Mouse (Mus musculus): ENCODE data around the gene Gm11639. TPM values are rescaled to one million over a fixed set of nuclear protein-coding genes. Genes with fewer than 3 reads are reported as not detected.
"Not testable (repeated sequence)": the region's sequence is repeated elsewhere in the genome, so short reads cannot be mapped to it uniquely, and the experiment has no call there.

Gene Gm11639
- polyA plus RNA-seq, 1 experiment from 2014 or later = not detected

DNA sequence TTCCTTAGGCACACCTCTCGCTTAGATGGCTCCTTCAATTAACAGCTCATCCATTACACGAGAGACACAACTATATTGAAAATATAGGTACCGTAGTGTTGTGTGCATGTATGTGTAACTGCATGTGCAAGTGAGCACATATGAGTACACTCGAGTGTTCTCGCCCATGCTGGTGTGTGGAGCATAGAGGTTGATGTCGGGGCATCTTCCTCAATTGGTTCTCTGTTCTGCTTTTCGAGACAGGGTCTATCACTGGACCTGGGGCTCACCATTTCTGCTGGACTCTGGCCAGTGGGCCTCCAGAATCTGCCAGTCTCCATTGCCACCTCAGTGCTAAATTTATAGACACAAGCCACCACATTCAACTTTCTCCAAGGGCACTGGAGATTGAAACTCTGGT lies 432.3 kb downstream of the Gm11639 start:
- WGBS = 85% methylated on average over 7 of the region's 7 CpGs
- Histone ChIP-seq H3K4me2 (no peak overlapping the region), H3K9me3 (ENCODE audit: control insufficient read depth, low read length) (no peaks in the 10 kb centered on the region), H3K36me3 (ENCODE audit: control insufficient read depth, insufficient read depth, low read length) (no peaks in the 10 kb centered on the region), H3K27ac (ENCODE audit: low read depth, low read length) (no peak overlapping the region), H3K27me3 (ENCODE audit: control insufficient read depth, insufficient read depth, low read length) (no peaks in the 10 kb centered on the region), H3K4me1 (ENCODE audit: control insufficient read depth, insufficient read depth, low read length) (no peaks in the 10 kb centered on the region), H3K4me3 (ENCODE audit: low read depth, low read length) (no peak overlapping the region), H3K9ac (ENCODE audit: low read length) (no peak overlapping the region)
- ATAC-seq (ENCODE audit: low FRiP score) = no peak
- no peak for DNase-seq (ENCODE audit: low spot score, missing footprints)

DNA sequence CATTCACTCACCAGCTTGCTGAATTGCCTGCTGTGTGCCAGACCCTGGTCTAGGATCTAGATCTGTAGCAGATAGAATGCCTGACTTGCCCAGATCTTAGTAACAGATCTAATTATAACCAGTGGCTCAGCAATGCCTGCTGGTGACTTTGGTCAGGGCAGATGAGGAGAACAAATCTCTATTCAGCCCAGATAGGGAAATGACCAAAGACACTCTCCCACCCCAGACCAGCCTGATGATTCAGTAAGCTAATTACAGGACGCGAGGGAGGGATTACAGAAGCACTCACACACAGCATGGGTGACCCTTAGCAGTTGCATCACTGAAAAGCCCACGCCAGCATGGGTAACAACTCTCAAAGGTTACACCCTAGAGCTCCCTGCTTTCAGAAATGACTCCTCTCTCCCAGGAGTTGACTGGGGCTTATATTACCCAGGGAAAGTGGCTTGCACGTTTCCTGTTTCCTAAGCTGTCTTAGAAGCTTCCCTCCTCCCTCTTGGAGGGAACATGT lies 435.1 kb downstream of the Gm11639 start:
- DNase-seq (ENCODE audit: low spot score, missing footprints) = no peak
- Histone ChIP-seq H3K27ac (ENCODE audit: low read depth, low read length) (no peak overlapping the region), H3K9me3 (ENCODE audit: control insufficient read depth, low read length) (no peaks in the 10 kb centered on the region), H3K4me2 (no peak overlapping the region), H3K4me3 (ENCODE audit: low read depth, low read length) (no peak overlapping the region), H3K27me3 (ENCODE audit: control insufficient read depth, insufficient read depth, low read length) (no peaks in the 10 kb centered on the region), H3K9ac (ENCODE audit: low read length) (no peak overlapping the region), H3K36me3 (ENCODE audit: control insufficient read depth, insufficient read depth, low read length) (no peaks in the 10 kb centered on the region), H3K4me1 (ENCODE audit: control insufficient read depth, insufficient read depth, low read length) (no peaks in the 10 kb centered on the region)
- ATAC-seq (ENCODE audit: low FRiP score) = no peak
- WGBS = 41% methylated on average over 4 of the region's 4 CpGs

DNA sequence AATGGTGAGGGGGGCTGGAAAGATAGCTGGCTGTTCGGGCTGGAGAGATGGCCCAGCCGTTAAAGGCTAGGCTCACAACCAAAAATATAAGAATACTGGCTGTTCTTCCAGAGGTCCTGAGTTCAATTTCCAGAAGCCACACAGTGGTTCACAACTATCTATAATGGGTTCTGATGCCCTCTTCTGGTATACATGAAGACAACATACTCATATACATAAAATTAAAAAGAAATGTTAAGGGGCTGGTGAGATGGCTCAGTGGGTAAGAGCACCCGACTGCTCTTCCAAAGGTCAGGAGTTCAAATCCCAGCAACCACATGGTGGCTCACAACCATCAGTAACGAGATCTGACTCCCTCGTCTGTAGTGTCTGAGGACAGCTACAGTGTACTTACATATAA lies 436.3 kb downstream of the Gm11639 start:
- not testable (repeated sequence) for H3K4me1 ChIP-seq (ENCODE audit: control insufficient read depth, insufficient read depth, low read length); DNase-seq (ENCODE audit: low spot score, missing footprints); H3K9ac ChIP-seq (ENCODE audit: low read length); H3K27ac ChIP-seq (ENCODE audit: low read depth, low read length); ATAC-seq (ENCODE audit: low FRiP score); H3K36me3 ChIP-seq (ENCODE audit: control insufficient read depth, insufficient read depth, low read length); H3K4me3 ChIP-seq (ENCODE audit: low read depth, low read length); H3K9me3 ChIP-seq (ENCODE audit: control insufficient read depth, low read length); H3K4me2 ChIP-seq; H3K27me3 ChIP-seq (ENCODE audit: control insufficient read depth, insufficient read depth, low read length)
- 83% methylated on average over 5 of the region's 5 CpGs for WGBS

DNA sequence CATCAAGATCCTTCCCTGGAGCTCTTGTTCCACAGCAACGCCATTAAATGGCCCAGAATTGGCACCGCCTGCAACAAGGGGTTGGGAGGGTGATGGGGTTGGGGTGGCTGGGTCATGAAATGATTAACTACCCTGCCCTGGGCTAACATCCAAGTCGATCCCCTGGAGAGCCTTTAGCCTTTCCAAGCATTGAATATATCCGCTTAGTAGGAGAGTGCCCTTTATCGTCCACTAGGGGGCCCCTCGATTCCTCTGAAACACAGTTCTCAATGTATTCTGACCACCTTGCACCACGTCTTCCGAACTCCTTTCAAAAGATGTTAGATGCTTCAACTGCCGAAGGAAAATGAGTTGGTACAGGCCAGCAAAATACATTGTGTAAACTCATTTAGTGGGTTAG lies 438.5 kb downstream of the Gm11639 start:
- no peak overlapping the region for H3K9ac ChIP-seq (ENCODE audit: low read length)
- no peak overlapping the region for H3K4me3 ChIP-seq (ENCODE audit: low read depth, low read length)
- H3K36me3 ChIP-seq (ENCODE audit: control insufficient read depth, insufficient read depth, low read length) = no peaks in the 10 kb centered on the region
- ATAC-seq (ENCODE audit: low FRiP score) (peak; percentile 40; the same call in 1 of the 2 replicates), DNase-seq (ENCODE audit: low spot score, missing footprints) (peak; percentile 90)
- WGBS = 10% methylated on average over 9 of the region's 9 CpGs
- H3K4me2 ChIP-seq = no peak overlapping the region
- no peak overlapping the region for H3K27ac ChIP-seq (ENCODE audit: low read depth, low read length)
- H3K9me3 ChIP-seq (ENCODE audit: control insufficient read depth, low read length) = no peaks in the 10 kb centered on the region
- H3K4me1 ChIP-seq (ENCODE audit: control insufficient read depth, insufficient read depth, low read length) = peaks cover 9% of the 10 kb centered on the region
- no peaks in the 10 kb centered on the region for H3K27me3 ChIP-seq (ENCODE audit: control insufficient read depth, insufficient read depth, low read length)

DNA sequence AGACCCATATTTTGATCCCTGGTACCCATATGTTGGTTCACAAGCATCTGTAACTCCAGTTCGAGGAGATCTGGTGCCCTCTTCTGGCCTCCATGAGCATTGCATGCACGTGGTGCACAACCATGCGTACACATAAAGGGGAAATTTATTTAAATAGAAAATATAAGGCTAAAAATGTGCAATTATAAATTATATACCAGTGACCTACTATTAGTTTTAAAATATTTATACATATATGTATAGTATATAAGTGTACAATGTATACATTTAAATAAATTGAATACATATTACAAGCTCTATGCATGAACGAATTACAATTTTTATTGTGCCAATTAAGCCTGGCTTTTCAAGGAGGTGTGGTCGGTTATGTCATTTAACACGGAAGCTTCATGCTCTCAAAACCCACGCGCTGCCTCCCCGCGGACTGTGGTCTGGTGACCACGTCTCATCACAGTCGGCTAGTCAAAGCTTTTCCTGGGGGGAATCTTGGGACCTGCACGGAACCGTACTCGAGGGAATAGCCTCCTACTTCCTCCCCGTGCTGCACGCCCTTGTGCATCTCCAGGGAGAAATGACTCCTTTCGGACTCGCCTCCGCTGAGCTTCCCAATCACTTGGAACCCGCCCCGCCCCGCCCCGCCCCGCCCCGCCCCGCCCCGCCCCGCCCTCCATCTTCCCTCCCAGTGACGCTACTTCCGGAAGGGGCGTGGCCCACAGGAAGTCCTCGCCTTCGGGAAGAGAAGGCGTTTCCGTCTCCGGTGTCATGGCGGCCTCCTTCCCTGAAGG lies 440.4 kb downstream of the Gm11639 start, which contains the start of gene Mettl2:
Gene Mettl2 (plus strand): TSS at position 691 of the 785 bp plus-strand sequence.
- peaks cover 9% of the 10 kb centered on the region for H3K4me1 ChIP-seq (ENCODE audit: control insufficient read depth, insufficient read depth, low read length)
- H3K36me3 ChIP-seq (ENCODE audit: control insufficient read depth, insufficient read depth, low read length) = no peaks in the 10 kb centered on the region
- 3% methylated on average over 27 of the region's 38 CpGs for WGBS
- DNase-seq (ENCODE audit: low spot score, missing footprints) = peak; percentile 98
- no peaks in the 10 kb centered on the region for H3K9me3 ChIP-seq (ENCODE audit: control insufficient read depth, low read length)
- H3K27me3 ChIP-seq (ENCODE audit: control insufficient read depth, insufficient read depth, low read length) = no peaks in the 10 kb centered on the region
- H3K9ac ChIP-seq (ENCODE audit: low read length) = peak within 1 kb of the TSS; percentile 61
- H3K4me2 ChIP-seq = peak within 1 kb of the TSS; percentile 69
- H3K27ac ChIP-seq (ENCODE audit: low read depth, low read length) = peak within 1 kb of the TSS; percentile 41; the same call in 1 of the 2 replicates
- peak within 1 kb of the TSS; percentile 89 for H3K4me3 ChIP-seq (ENCODE audit: low read depth, low read length)
- ATAC-seq (ENCODE audit: low FRiP score) = peak; percentile 92

DNA sequence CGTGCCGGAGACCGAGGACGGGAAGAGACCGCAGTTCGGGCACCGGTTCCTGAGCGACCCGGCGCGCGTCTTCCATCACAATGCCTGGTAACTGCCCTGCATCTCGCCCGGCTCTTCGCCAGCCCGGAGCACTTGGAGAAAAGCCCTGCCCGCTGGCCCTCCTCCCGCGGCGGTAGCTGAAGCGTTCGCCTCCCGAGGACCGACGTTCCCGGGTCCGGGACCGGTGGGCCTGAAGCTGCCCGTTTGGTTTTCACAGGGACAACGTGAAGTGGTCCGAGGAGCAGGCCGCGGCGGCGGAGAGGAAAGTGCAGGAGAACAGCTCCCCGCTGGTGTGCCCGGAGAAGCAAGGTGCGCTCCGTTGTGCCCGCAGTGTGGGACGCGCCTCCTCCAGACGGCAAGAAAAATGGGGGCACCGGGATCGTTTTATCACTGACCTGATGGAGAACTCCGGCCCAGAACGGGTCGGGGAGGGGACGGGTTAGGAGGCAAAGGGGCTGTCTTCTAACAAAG lies 441.1 kb downstream of the Gm11639 start:
- H3K9ac ChIP-seq (ENCODE audit: low read length) = peak overlapping the region; percentile 61
- no peaks in the 10 kb centered on the region for H3K36me3 ChIP-seq (ENCODE audit: control insufficient read depth, insufficient read depth, low read length)
- WGBS = under 1% methylated on average over 49 of the region's 49 CpGs
- DNase-seq (ENCODE audit: low spot score, missing footprints) (no peak), ATAC-seq (ENCODE audit: low FRiP score) (no peak)
- H3K27ac ChIP-seq (ENCODE audit: low read depth, low read length) = no peak overlapping the region
- peak overlapping the region; percentile 89 for H3K4me3 ChIP-seq (ENCODE audit: low read depth, low read length)
- no peaks in the 10 kb centered on the region for H3K9me3 ChIP-seq (ENCODE audit: control insufficient read depth, low read length)
- H3K27me3 ChIP-seq (ENCODE audit: control insufficient read depth, insufficient read depth, low read length) = no peaks in the 10 kb centered on the region
- peaks cover 9% of the 10 kb centered on the region for H3K4me1 ChIP-seq (ENCODE audit: control insufficient read depth, insufficient read depth, low read length)
- peak overlapping the region; percentile 69 for H3K4me2 ChIP-seq

DNA sequence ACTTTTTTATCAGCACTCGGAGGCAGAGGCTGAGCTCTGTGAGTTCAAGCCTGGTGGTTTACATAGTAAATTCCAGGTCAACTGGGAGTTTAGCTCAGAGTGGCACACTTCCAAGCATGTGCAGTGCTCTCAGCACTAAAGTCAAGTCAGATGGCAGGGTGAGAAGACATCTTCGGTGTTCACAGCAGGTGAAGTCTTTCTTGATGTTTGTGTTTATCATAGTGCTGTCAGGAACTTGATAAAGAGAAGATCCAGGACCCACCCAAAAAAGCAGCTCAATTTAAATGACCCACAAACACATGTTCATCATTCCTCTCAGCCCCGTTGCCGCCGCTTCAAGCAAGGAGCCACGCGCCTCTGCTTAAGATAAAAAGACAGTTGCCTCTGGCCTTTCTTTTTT lies 450.2 kb downstream of the Gm11639 start:
- H3K36me3 ChIP-seq (ENCODE audit: control insufficient read depth, insufficient read depth, low read length) = peaks cover 14% of the 10 kb centered on the region; the same call in 1 of the 2 replicates
- 95% methylated on average over 7 of the region's 7 CpGs for WGBS
- H3K9ac ChIP-seq (ENCODE audit: low read length) = no peak overlapping the region
- no peaks in the 10 kb centered on the region for H3K4me1 ChIP-seq (ENCODE audit: control insufficient read depth, insufficient read depth, low read length)
- H3K27ac ChIP-seq (ENCODE audit: low read depth, low read length) = no peak overlapping the region
- H3K27me3 ChIP-seq (ENCODE audit: control insufficient read depth, insufficient read depth, low read length) = no peaks in the 10 kb centered on the region
- H3K4me3 ChIP-seq (ENCODE audit: low read depth, low read length) = no peak overlapping the region
- H3K4me2 ChIP-seq = no peak overlapping the region
- no peaks in the 10 kb centered on the region for H3K9me3 ChIP-seq (ENCODE audit: control insufficient read depth, low read length)
- ATAC-seq (ENCODE audit: low FRiP score) (no peak), DNase-seq (ENCODE audit: low spot score, missing footprints) (no peak)

DNA sequence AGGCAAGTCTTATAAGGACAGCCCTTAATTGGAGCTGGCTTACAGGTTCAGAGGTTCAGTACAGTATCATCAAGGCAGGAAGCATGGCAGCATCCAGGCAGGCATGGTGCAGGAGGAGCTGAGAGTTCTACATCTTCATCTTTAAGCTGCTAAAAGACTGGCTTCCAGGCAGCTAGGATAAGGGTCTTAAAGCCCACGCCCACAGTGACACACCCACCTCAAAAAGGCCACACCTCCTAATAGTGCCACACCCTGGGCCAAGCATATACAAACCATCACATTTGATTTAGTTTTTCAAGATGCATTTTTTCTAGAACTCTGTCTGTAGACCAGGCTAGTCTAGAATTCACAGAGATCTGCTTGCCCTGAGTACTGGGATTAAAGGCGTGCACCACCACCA lies 451.7 kb downstream of the Gm11639 start:
- not testable (repeated sequence) for ATAC-seq (ENCODE audit: low FRiP score); H3K4me1 ChIP-seq (ENCODE audit: control insufficient read depth, insufficient read depth, low read length); H3K9ac ChIP-seq (ENCODE audit: low read length); DNase-seq (ENCODE audit: low spot score, missing footprints); H3K9me3 ChIP-seq (ENCODE audit: control insufficient read depth, low read length); H3K27ac ChIP-seq (ENCODE audit: low read depth, low read length); H3K27me3 ChIP-seq (ENCODE audit: control insufficient read depth, insufficient read depth, low read length); H3K4me3 ChIP-seq (ENCODE audit: low read depth, low read length); H3K4me2 ChIP-seq
- H3K36me3 ChIP-seq (ENCODE audit: control insufficient read depth, insufficient read depth, low read length) = peaks cover 16% of the 10 kb centered on the region; the same call in 1 of the 2 replicates
- 93% methylated on average over 2 of the region's 2 CpGs for WGBS

DNA sequence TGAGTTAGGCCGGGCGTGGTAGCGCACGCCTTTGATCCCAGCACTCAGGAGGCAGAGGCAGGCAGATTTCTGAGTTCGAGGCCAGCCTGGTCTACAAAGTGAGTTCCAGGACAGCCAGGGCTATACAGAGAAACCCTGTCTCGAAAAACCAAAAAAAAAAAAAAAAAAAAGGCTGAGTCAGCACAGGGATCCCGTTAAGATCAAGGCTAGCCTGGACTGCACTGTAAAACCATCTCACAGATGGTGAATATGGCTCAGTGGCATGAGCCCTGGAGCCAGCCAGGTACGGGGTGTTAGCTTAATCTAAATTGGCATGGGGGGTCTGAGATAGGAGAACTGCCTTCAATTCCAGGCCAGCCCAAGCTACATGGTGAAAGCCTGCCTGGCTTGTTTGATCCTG lies 455.0 kb downstream of the Gm11639 start:
- not testable (repeated sequence) for H3K4me3 ChIP-seq (ENCODE audit: low read depth, low read length); DNase-seq (ENCODE audit: low spot score, missing footprints)

More for the DNA sequence above, 455.0 kb downstream of the Gm11639 start:
- not testable (repeated sequence) for H3K4me2 ChIP-seq; H3K9ac ChIP-seq (ENCODE audit: low read length); ATAC-seq (ENCODE audit: low FRiP score); H3K36me3 ChIP-seq (ENCODE audit: control insufficient read depth, insufficient read depth, low read length); H3K27me3 ChIP-seq (ENCODE audit: control insufficient read depth, insufficient read depth, low read length); H3K9me3 ChIP-seq (ENCODE audit: control insufficient read depth, low read length); H3K4me1 ChIP-seq (ENCODE audit: control insufficient read depth, insufficient read depth, low read length); H3K27ac ChIP-seq (ENCODE audit: low read depth, low read length)
- 97% methylated on average over 7 of the region's 8 CpGs for WGBS

All from midbrain, embryonic 11.5 days (tissue).